Mouse (Mus musculus): ENCODE data around the gene Chrm1.

DNA sequence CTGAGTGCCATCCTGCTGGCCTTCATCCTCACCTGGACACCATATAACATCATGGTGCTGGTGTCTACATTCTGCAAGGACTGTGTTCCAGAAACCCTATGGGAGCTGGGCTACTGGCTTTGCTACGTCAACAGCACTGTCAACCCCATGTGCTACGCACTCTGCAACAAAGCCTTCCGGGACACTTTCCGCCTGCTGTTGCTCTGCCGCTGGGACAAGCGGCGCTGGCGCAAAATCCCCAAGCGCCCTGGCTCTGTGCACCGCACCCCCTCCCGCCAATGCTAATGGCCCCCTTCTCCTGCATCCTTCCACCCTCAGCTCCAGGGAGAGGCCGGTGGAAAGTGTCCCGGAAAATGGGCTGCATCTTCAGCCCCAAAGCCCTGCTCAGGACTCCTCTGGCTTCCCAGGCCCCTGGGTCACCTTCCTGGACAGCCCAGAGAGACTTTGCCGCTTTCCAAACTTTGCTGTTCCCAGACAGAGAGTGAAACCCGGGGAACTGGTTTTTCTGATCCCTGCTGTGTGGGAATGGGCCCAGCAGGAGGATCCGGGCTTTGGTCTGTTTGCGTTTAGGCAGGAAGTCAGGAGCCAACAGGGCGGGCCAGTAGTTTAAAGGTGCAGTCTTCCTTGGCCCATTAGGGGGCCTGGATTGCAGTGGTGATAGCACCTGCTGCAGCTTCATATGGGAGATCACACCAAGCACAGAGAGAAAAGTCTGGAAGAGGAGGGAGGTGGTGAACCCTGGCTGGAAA, 15.6 kb downstream of the Chrm1 start:
- TF ChIP-seq ZNF384 (IDR thresholded peaks at IDR 0.05; ENCODE audit: low read depth, low read length) (no peak), MAFK (IDR thresholded peaks at IDR 0.05; ENCODE audit: insufficient read depth, low read depth, low read length) (no peak), CHD2 (IDR thresholded peaks at IDR 0.05; ENCODE audit: low read depth, low read length) (no peak), HCFC1 (IDR thresholded peaks at IDR 0.05; ENCODE audit: borderline replicate concordance, insufficient read depth, low read length) (no peak), ZC3H11A (IDR thresholded peaks at IDR 0.05; ENCODE audit: borderline replicate concordance, low read depth, low read length) (no peak)
